In the genomic region with DNA sequence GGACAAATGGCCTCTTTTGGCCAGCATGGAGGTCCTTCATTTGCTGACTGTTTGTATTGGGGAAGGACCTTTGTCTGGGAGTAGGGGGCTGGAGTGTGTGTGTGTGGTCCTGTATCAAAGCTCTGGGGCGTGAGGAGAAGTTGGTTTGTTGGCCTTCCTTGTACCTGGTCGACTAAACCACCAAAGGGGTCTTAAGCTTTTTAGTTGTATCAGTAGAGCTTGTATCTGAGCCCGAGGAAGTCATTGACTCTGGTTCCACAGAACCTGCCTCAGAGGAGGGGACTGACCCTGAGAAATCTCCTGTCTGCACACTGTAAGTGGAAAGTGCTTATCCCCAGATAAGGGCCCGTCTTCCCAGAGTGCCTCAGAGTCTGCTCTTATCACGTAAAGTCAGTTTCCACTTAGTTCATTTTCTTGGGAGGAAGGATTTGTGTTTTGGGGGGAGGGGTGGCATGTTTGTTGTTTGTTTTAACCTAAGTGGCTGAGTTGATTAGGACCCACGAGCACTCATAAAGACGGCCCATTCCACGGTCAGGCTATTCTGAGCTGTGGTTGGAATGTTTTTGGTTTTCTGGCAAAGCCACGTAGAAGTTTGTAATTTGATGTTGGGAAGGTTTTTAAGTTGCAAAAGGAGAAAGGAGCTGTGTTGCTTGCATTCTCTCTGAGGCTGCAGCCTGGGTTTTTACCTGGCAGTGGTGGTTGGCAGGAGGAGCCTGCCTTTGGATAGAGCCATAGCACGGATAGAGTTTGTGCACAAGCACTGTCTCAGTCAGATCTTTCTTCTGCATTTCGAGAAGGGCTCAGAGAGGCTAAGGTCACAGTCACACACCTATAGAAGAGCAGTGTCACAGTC, we compare ENCODE assay signal across 13 mouse cellular contexts. TPM values are rescaled to one million over a fixed set of nuclear protein-coding genes. Genes with fewer than 3 reads are reported as not detected.
DNase-seq lines count a peak whose midpoint lies in the region; ATAC-seq and TF ChIP-seq lines count a peak whose summit lies in the region.
"Had no signal": no experiment of that assay in that cellular context is flagged by ENCODE, and none has a peak within 500 bp of the region (broad histone marks: within the 10 kb centered on the region; RNA-seq: fewer than 3 reads in every experiment).

No protein-coding gene starts in this region.

- peak overlapping the region; percentile 56 for H3K27ac ChIP-seq in forebrain, embryonic 10.5 days
- H3K27ac ChIP-seq in forebrain, embryonic 14.5 days (ENCODE audit: low read depth, low read length), result no peak overlapping the region
- H3K27ac ChIP-seq in liver, postnatal 0 days (ENCODE audit: low read depth), result peak overlapping the region; percentile 95
- H3K27ac ChIP-seq: forebrain, embryonic 12.5 days had no signal

- no peak overlapping the region for H3K4me3 ChIP-seq in forebrain, embryonic 10.5 days
- H3K4me3 ChIP-seq in forebrain, embryonic 14.5 days (ENCODE audit: low read depth, low read length), result no peak overlapping the region
- H3K4me3 ChIP-seq in liver, postnatal 0 days (ENCODE audit: low read depth, low read length), result no peak overlapping the region
- H3K4me3 ChIP-seq: forebrain, embryonic 12.5 days had no signal

- peak; percentile 100 for TF ChIP-seq EP300 in liver, postnatal 0 days (IDR thresholded peaks at IDR 0.05; ENCODE audit: low read depth)

- H3K9ac ChIP-seq in forebrain, embryonic 14.5 days (ENCODE audit: low read length), result no peak overlapping the region
- H3K9ac ChIP-seq in liver, postnatal 0 days (replicated peaks), result peak overlapping the region; percentile 53
- H3K9ac ChIP-seq: forebrain, embryonic 12.5 days had no signal

- WGBS in forebrain, embryonic 10.5 days, result 72% methylated on average over 11 of the region's 11 CpGs
- 66% methylated on average over 11 of the region's 11 CpGs for WGBS in forebrain, embryonic 14.5 days
- 38% methylated on average over 11 of the region's 11 CpGs for WGBS in liver, postnatal 0 days (ENCODE audit: insufficient replicate concordance)

- no peak overlapping the region for H3K4me2 ChIP-seq in forebrain, embryonic 14.5 days (ENCODE audit: low read length)
- H3K4me2 ChIP-seq in liver, postnatal 0 days (ENCODE audit: low read depth, low read length), result peak overlapping the region; percentile 59
- H3K4me2 ChIP-seq: forebrain, embryonic 12.5 days had no signal

- no peaks in the 10 kb centered on the region for H3K9me3 ChIP-seq in forebrain, embryonic 10.5 days
- no peaks in the 10 kb centered on the region for H3K9me3 ChIP-seq in forebrain, embryonic 14.5 days (replicated peaks; ENCODE audit: control insufficient read depth, low read length)
- H3K9me3 ChIP-seq in liver, postnatal 0 days (ENCODE audit: low read length), result no peaks in the 10 kb centered on the region
- H3K9me3 ChIP-seq: forebrain, embryonic 12.5 days had no signal

- DNase-seq in forebrain, embryonic 10.5 days (ENCODE audit: extremely low spot score, low spot score), result no peak
- no peak for DNase-seq in forebrain, embryonic 14.5 days (ENCODE audit: low spot score)
- peak; percentile 67 for DNase-seq in spleen, adult 12 weeks (ENCODE audit: low spot score)
- DNase-seq in spleen, adult 18-20 months, result no peak
- peak; percentile 62 for DNase-seq in liver, postnatal 0 days
- DNase-seq in adipocyte (ENCODE audit: low spot score), result no peak
- no peak for DNase-seq in retina, embryonic 14.5 days (ENCODE audit: low spot score)
- no peak for DNase-seq in thymus, postnatal 36 days
- DNase-seq: heart, postnatal 14 days; kidney, postnatal 4 days; right cerebral cortex, postnatal 4 days had no signal

- H3K27me3 ChIP-seq in forebrain, embryonic 10.5 days (ENCODE audit: poor library complexity, severe bottlenecking), result no peaks in the 10 kb centered on the region
- no peaks in the 10 kb centered on the region for H3K27me3 ChIP-seq in forebrain, embryonic 14.5 days (replicated peaks; ENCODE audit: control insufficient read depth, insufficient read depth, low read length)
- H3K27me3 ChIP-seq in liver, postnatal 0 days (ENCODE audit: insufficient read depth, low read length), result no peaks in the 10 kb centered on the region
- H3K27me3 ChIP-seq: forebrain, embryonic 12.5 days; Patski had no signal

- no peaks in the 10 kb centered on the region for H3K36me3 ChIP-seq in forebrain, embryonic 10.5 days (replicated peaks)
- no peaks in the 10 kb centered on the region for H3K36me3 ChIP-seq in forebrain, embryonic 14.5 days (ENCODE audit: control insufficient read depth, insufficient read depth, low read length)
- H3K36me3 ChIP-seq in liver, postnatal 0 days (replicated peaks; ENCODE audit: insufficient read depth, low read length), result no peaks in the 10 kb centered on the region; the same call in 1 of the 2 replicates
- H3K36me3 ChIP-seq: forebrain, embryonic 12.5 days had no signal

- no peak for TF ChIP-seq CTCF in liver, postnatal 0 days (IDR thresholded peaks at IDR 0.05; ENCODE audit: low read depth)

- H3K4me1 ChIP-seq in forebrain, embryonic 10.5 days, result peaks cover 41% of the 10 kb centered on the region
- peaks cover 6% of the 10 kb centered on the region; the same call in 1 of the 2 replicates for H3K4me1 ChIP-seq in forebrain, embryonic 14.5 days (ENCODE audit: control insufficient read depth, insufficient read depth, low read length)
- H3K4me1 ChIP-seq in liver, postnatal 0 days (ENCODE audit: insufficient read depth), result peaks cover 97% of the 10 kb centered on the region

- ATAC-seq in forebrain, embryonic 14.5 days, result no peak
- ATAC-seq in liver, postnatal 0 days, result peak; percentile 83
- ATAC-seq: Patski had no signal

RNA-seq across cellular contexts. Expression of a gene that starts 24.0 kb away (rescaled TPM):
- polyA plus RNA-seq in forebrain, embryonic 10.5 days (2016; fragmentation: Nextera tagmentation; extraction: Ambion mirVana), result 7.6 and 8.9 TPM in 2 replicates
- polyA plus RNA-seq in forebrain, embryonic 14.5 days (2014; fragmentation: Nextera tagmentation; extraction: Ambion mirVana), result 2.2 and 2.3 TPM in 2 replicates
- polyA plus RNA-seq in liver, postnatal 0 days (2015; fragmentation: Nextera tagmentation; extraction: Ambion mirVana), result 21.6 and 23.4 TPM in 2 replicates

RNA-seq across cellular contexts. Expression of a gene that starts 55.6 kb away (rescaled TPM):
- 166 and 168 TPM in 2 replicates for polyA plus RNA-seq in forebrain, embryonic 10.5 days (2016; fragmentation: Nextera tagmentation; extraction: Ambion mirVana)
- polyA plus RNA-seq in forebrain, embryonic 14.5 days (2014; fragmentation: Nextera tagmentation; extraction: Ambion mirVana), result 79.8 and 81.2 TPM in 2 replicates
- polyA plus RNA-seq in liver, postnatal 0 days (2015; fragmentation: Nextera tagmentation; extraction: Ambion mirVana), result 122 and 133 TPM in 2 replicates

RNA-seq across cellular contexts. Expression of a gene that starts 55.7 kb away (rescaled TPM):
- polyA plus RNA-seq in forebrain, embryonic 10.5 days (2016; fragmentation: Nextera tagmentation; extraction: Ambion mirVana), result 136 and 140 TPM in 2 replicates
- 111 and 120 TPM in 2 replicates for polyA plus RNA-seq in forebrain, embryonic 14.5 days (2014; fragmentation: Nextera tagmentation; extraction: Ambion mirVana)
- polyA plus RNA-seq in liver, postnatal 0 days (2015; fragmentation: Nextera tagmentation; extraction: Ambion mirVana), result 30.4 and 34.5 TPM in 2 replicates

Comparison
In these comparisons a context has a peak if more than half of its experiments do, and no peak if none do; other contexts are left out.
1. DNase-seq: peak in spleen, adult 12 weeks (single experiment) and liver, postnatal 0 days (single experiment); none in forebrain, embryonic 10.5 days (single experiment), forebrain, embryonic 14.5 days (single experiment), spleen, adult 18-20 months (0 of 2), adipocyte (single experiment), retina, embryonic 14.5 days (single experiment) and thymus, postnatal 36 days (0 of 2).